Mouse (Mus musculus) forebrain, postnatal 0 days (tissue): ENCODE data around the gene Ccdc61. TPM values are rescaled to one million over a fixed set of nuclear protein-coding genes. Genes with fewer than 3 reads are reported as not detected.

Source experiments
- ATAC-seq: fragments of 200-750 bp; cut with Nextera tagmentation; 2 replicates; pipeline ENCODE4 v1.8.0; 2017; ENCODE audit warnings: mild to moderate bottlenecking, moderate library complexity
- DNase-seq: peaks from one replicate; pipeline ENCODE4 v3.0.0-alpha.2; 2015
- H3K27ac ChIP-seq: fragments of 300-500 bp; sonication (generic); 2 replicates; pipeline ENCODE4 v1.5.1; 2014; ENCODE audit warnings: low read depth, mild to moderate bottlenecking, antibody characterized with exemption, low read length, moderate library complexity, mixed read lengths
- H3K27me3 ChIP-seq: fragments of 300-500 bp; sonication (generic); 2 replicates; pipeline ENCODE4 v1.6.1; 2014; ENCODE audit warnings: mild to moderate bottlenecking, low read length, mixed read lengths; ENCODE audit not compliant: insufficient read depth
- H3K36me3 ChIP-seq: fragments of 300-500 bp; sonication (generic); 2 replicates; pipeline ENCODE4 v1.6.1; 2014; ENCODE audit warnings: mild to moderate bottlenecking, moderate library complexity; ENCODE audit not compliant: insufficient read depth
- H3K4me1 ChIP-seq: fragments of 300-500 bp; sonication (generic); 2 replicates; pipeline ENCODE4 v1.6.1; 2014; ENCODE audit warnings: antibody characterized with exemption; ENCODE audit not compliant: insufficient read depth
- H3K4me2 ChIP-seq: fragments of 300-500 bp; sonication (generic); 2 replicates; pipeline ENCODE4 v1.6.1; 2014; ENCODE audit warnings: low read depth, mild to moderate bottlenecking, moderate library complexity
- H3K4me3 ChIP-seq: fragments of 300-500 bp; sonication (generic); 2 replicates; pipeline ENCODE4 v1.5.1; 2014; ENCODE audit warnings: low read depth, low read length, mixed read lengths
- H3K9ac ChIP-seq: fragments of 300-500 bp; sonication (generic); 2 replicates; pipeline ENCODE4 v1.6.1; 2014; ENCODE audit warnings: mild to moderate bottlenecking
- H3K9me3 ChIP-seq: fragments of 300-500 bp; sonication (generic); 2 replicates; pipeline ENCODE4 v1.6.1; 2016; ENCODE audit warnings: low read length
- CTCF ChIP-seq: sonication (generic); IDR thresholded peaks from 2 replicates; pipeline ENCODE4 v1.5.1; 2016; ENCODE audit warnings: antibody characterized with exemption, control low read depth, low read depth
- WGBS: fragments of 180-500 bp; shearing (Covaris S2); extraction: QIAGEN DNeasy Blood & Tissue Kit; methylation state at CpG from one replicate; pipeline ENCODE4 v1.1.7; 2014; 5-methylcytosine and 5-hydroxymethylcytosine counted together
- polyA plus RNA-seq: library from polyadenylated mRNA; unstranded; fragments of >200 nt; fragmentation: Nextera tagmentation; extraction: Ambion mirVana; gene quantifications from 2 replicates; pipeline ENCODE4 v1.2.1, GENCODE M21; 2015
- total RNA-seq: library from RNA; depleted of rRNA; stranded (reverse); fragments of >200 nt; gene quantifications from 2 replicates; pipeline ENCODE4 v1.2.3, GENCODE M21; 2014

Ccdc61 gene
- total and polyA plus RNA-seq, 2 experiments from 2014 or later = 12.8 to 23.2 TPM

DNA sequence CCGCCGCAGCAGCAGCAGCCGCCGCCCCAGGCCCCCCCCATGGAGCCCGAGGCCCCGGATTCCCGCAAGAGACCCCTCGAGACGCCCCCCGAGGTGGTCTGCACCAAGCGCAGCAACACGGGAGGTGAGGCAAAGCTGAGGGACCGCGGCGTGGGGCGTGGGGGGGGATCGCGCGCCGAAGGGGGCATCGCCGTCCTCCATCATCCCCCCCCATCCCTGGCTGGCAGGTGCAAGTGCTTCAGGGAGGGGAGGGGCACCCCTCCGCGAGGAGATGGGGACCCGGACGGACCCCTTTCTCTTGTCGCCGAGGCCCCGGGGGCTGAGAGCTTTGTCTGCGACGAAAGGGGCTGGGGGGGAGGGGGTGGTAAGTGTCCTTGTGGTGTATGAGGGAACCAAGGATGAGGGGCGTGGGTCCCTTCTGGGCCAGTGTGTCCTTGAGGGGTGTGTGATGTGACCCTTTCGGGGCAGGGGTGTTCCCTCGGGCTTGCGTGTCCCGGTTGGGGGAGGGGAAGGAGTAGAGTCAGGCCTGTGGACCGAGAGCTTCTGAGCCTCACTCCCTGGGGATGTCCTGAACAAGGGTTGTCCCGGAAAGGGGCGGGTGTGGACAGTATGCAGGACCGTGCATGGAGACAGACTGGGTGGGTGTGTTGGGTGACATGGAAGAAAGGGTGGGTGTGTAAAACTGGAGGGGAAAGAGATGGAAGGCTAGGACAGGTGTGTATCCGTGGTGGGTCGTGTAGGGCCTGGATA lies 16.0 kb upstream of the Ccdc61 start:
- Histone ChIP-seq H3K9ac (peak overlapping the region; percentile 98), H3K4me3 (peak overlapping the region; percentile 92), H3K36me3 (no peaks in the 10 kb centered on the region), H3K9me3 (no peaks in the 10 kb centered on the region), H3K27me3 (no peaks in the 10 kb centered on the region), H3K4me1 (peaks cover 40% of the 10 kb centered on the region), H3K4me2 (peak overlapping the region; percentile 78), H3K27ac (peak overlapping the region; percentile 97)
- 4% methylated on average over 39 of the region's 42 CpGs for WGBS
- DNase-seq (peak; percentile 50), ATAC-seq (peak; percentile 7)
- no peak for TF ChIP-seq CTCF

DNA sequence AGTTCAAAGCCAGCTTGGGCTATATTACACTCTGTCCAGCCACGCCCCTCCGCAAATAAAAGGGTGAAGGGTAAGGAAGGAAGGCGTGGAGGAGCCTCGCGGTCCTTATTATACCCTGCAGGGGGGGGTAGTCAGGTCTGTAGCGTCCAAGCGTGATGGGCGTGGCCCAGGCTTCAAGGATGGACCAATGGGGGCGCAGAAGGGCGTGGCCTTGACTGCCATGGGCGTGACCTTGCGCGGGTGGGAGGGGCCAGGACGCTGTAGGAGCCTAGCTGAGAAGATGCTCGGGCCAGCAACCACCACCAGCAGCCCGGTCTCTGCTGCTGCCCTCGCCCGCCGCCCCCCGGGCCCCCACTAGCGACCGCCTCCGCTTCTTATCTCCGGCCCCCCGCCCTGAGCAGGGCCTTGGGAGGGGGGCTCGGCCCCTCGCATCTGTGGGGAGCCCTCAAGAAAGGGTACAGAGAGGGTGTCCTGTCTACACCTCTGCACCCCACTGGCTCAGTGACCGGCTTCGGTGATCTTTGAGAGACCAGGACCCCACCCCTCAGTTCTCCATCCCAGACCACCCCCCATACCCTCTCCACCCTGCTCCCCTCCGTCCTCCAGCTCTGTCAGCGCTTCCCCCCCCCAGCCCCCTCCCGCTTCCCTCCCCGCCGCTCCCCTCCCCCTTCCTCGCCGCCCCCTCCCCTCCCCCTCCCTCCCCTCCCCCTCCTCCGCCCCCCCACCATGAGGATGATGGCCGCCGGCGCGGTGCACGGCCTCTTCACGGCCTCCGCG lies 15.1 kb upstream of the Ccdc61 start, which contains the start of gene Nova2:
Nova2 (plus strand) TSS at position 727 of the 777 bp plus-strand sequence.
- Histone ChIP-seq H3K27me3 (no peaks in the 10 kb centered on the region), H3K9me3 (no peaks in the 10 kb centered on the region), H3K4me1 (peaks cover 43% of the 10 kb centered on the region), H3K9ac (peak within 1 kb of the TSS; percentile 98), H3K36me3 (no peaks in the 10 kb centered on the region), H3K4me3 (peak within 1 kb of the TSS; percentile 92), H3K27ac (peak within 1 kb of the TSS; percentile 97), H3K4me2 (peak within 1 kb of the TSS; percentile 78)
- under 1% methylated on average over 31 of the region's 45 CpGs for WGBS
- ATAC-seq (peak; percentile 76), DNase-seq (peak; percentile 98)
- TF ChIP-seq CTCF = peak; percentile 52

DNA sequence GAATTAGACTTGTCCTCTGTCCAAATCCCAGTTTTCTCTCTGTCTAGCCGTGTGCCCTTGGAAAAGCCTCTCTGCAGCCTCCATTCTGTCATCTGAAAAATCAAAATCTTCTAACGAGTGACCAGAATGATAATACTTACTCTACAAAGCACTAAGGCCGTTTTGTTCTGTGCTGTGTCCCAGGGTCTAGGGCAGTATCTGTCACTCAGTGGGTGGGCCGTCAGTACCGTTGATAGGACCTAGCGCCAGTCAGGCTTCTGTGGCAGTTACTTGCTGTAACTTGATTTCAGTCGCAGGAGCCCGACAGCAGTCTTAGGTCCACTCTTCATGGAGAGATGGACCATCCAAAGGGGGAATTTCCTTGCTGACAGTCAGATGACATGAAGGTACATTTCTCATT lies 14.1 kb upstream of the Ccdc61 start:
- no peak for TF ChIP-seq CTCF
- no peaks in the 10 kb centered on the region for H3K9me3 ChIP-seq
- 0 out of 2 replicates have a peak overlapping the region, but pooled peaks have one; percentile 1 for H3K4me3 ChIP-seq
- H3K9ac ChIP-seq = peak overlapping the region; percentile 31; the same call in 1 of the 2 replicates
- H3K4me2 ChIP-seq = peak overlapping the region; percentile 78
- peaks cover 43% of the 10 kb centered on the region for H3K4me1 ChIP-seq
- WGBS = 5% methylated on average over 8 of the region's 8 CpGs
- H3K27ac ChIP-seq = peak overlapping the region; percentile 97
- H3K27me3 ChIP-seq = no peaks in the 10 kb centered on the region
- H3K36me3 ChIP-seq = no peaks in the 10 kb centered on the region
- ATAC-seq = no peak
- peak; percentile 38 for DNase-seq

DNA sequence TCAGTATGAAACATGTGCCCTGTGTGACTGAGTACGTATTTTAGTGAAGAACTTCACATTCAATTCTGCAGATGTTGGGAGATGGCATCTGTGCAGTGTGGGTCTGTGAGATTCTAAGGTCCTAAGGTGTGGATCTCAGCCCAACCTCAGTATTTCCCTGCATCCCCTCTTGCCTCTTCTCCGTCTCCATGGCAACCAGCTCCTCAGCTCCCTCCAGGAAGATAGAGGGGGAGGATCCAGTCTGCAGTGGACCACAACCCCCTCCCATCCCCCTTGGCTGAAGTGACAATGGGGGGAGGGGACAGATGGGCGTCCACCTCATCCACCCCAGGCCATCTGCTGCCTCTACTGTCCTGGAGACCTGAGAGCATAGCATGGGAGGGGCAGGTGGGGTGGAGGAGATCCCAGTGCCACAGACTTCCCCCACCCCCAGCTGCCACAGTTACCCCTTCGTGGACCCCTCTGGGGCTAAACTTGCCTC lies 13.5 kb upstream of the Ccdc61 start:
- no peak for ATAC-seq
- 0 out of 2 replicates have a peak overlapping the region, but pooled peaks have one; percentile 1 for H3K4me3 ChIP-seq
- DNase-seq = peak; percentile 68
- H3K27me3 ChIP-seq = no peaks in the 10 kb centered on the region
- peak overlapping the region; percentile 97 for H3K27ac ChIP-seq
- H3K4me1 ChIP-seq = peaks cover 39% of the 10 kb centered on the region
- no peaks in the 10 kb centered on the region for H3K9me3 ChIP-seq
- TF ChIP-seq CTCF = no peak
- H3K9ac ChIP-seq = peak overlapping the region; percentile 31; the same call in 1 of the 2 replicates
- WGBS = 9% methylated on average over 4 of the region's 4 CpGs
- H3K4me2 ChIP-seq = peak overlapping the region; percentile 78
- no peaks in the 10 kb centered on the region for H3K36me3 ChIP-seq

DNA sequence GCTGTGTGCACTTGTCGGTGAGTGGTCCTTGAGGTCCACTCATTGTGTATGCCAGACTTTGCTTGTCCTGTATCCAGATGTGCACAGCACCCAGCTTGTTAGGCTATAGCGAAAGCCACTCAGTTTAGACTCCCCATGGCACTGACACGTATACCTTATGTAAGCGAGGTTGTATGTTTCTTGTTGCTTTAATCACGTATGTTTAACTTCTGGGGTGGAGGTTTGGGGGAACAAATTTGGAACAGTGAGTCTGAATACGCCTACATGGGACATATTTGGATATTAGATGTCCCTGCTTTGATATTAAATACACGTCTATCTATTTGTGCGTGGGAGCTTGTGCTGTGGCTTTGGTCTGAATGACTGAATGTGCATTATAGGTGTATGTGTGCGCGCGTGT lies 13.1 kb upstream of the Ccdc61 start:
- ATAC-seq (no peak), DNase-seq (no peak)
- Histone ChIP-seq H3K36me3 (no peaks in the 10 kb centered on the region), H3K27me3 (no peaks in the 10 kb centered on the region), H3K4me1 (peaks cover 38% of the 10 kb centered on the region), H3K4me2 (peak overlapping the region; percentile 78), H3K9ac (peak overlapping the region; percentile 31; the same call in 1 of the 2 replicates), H3K4me3 (peak overlapping the region; percentile 12; the same call in 1 of the 2 replicates), H3K27ac (peak overlapping the region; percentile 97), H3K9me3 (no peaks in the 10 kb centered on the region)
- 45% methylated on average over 11 of the region's 11 CpGs for WGBS
- TF ChIP-seq CTCF = no peak

DNA sequence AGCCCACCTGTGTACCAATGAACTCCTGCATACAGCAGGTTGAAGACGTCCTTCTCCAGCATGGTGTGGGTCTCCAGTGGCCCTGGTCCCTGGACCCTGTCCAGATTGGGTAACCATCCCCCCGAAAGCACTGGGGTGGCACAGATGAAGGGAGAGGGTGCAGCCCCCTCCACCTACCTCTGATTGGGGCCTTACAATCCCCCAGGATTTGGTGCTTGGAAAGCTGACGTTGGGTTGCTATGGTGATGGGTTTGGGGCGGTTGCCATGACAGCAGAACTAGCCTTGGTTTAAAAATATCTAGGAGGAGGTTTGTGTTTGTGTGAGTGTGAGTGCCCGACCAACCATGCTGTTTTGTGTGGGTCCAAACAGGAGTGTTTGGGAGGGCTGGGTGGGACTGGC lies 12.6 kb upstream of the Ccdc61 start:
- peak overlapping the region; percentile 31; the same call in 1 of the 2 replicates for H3K9ac ChIP-seq
- ATAC-seq (peak; percentile 53), DNase-seq (peak; percentile 92)
- H3K9me3 ChIP-seq = no peaks in the 10 kb centered on the region
- TF ChIP-seq CTCF = no peak
- H3K27me3 ChIP-seq = no peaks in the 10 kb centered on the region
- peak overlapping the region; percentile 12; the same call in 1 of the 2 replicates for H3K4me3 ChIP-seq
- no peaks in the 10 kb centered on the region for H3K36me3 ChIP-seq
- H3K4me2 ChIP-seq = peak overlapping the region; percentile 78
- WGBS = 11% methylated on average over 5 of the region's 5 CpGs
- H3K4me1 ChIP-seq = peaks cover 36% of the 10 kb centered on the region
- H3K27ac ChIP-seq = peak overlapping the region; percentile 97
